Mouse (Mus musculus): ENCODE measurements at regions not wholly inside any gene's neighbourhood (a gene's known extent, or its start where the extent isn't known, plus 50 kb on each side); places are given as distances from the start of the nearest gene placed in this dataset.
"Not testable (repeated sequence)": the region's sequence is repeated elsewhere in the genome, so short reads cannot be mapped to it uniquely, and the experiment has no call there.

GRCm38 (mm10) chr3:6886200-6887052 is 266.2 kb upstream of the 1700008P02Rik start:
- no peak for DNase-seq (ENCODE audit: low read depth, low spot score)

GRCm38 (mm10) chr3:6883401-6883800 is 263.2 kb upstream of the 1700008P02Rik start:
- no peak for DNase-seq (ENCODE audit: low read depth, low spot score)

DNA sequence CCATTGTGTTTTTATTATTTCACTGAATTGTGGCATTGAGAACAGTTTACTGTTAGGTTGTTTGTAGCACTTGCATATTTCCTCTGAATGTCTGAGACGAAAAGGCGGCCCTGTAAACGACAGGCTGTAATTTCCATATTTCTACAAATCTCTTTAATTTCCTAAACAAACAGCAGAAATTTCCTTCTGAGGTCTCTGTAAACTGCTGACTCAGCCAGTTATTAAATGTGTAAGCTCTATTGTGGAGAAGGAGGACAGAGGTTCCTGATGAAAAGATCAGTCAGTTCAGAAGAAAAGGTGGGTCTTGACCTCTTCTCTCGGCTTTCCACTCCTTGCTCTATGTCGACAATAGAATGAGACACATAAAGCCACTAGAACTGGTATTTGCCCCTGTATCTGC is 256.0 kb upstream of the 1700008P02Rik start:
- DNase-seq (ENCODE audit: low read depth, low spot score) = no peak

- no peak for DNase-seq (ENCODE audit: low read depth, low spot score)
These were observed 251.9 kb upstream of the 1700008P02Rik start for GRCm38 (mm10) chr3:6872170-6872569.

- DNase-seq (ENCODE audit: low read depth, low spot score) = no peak
These were observed 251.5 kb upstream of the 1700008P02Rik start for GRCm38 (mm10) chr3:6871752-6872151.

DNA sequence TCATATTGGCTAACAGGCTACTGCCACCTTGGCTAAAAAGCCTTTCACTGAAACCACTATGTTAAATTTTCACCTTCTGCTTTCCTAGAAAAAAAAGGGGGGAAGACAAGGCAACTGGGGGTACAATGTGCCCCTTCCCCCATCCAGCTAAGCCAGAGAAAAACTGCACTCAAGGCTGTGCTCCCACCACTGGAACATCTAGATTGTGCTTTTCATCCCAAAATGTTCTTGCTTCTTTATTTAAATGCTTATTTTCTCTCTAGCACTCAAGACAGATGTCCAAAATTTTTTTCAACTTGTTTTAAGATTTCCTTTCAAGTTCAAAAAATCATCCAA is 245.9 kb upstream of the 1700008P02Rik start:
- no peak for DNase-seq (ENCODE audit: low read depth, low spot score)

DNA sequence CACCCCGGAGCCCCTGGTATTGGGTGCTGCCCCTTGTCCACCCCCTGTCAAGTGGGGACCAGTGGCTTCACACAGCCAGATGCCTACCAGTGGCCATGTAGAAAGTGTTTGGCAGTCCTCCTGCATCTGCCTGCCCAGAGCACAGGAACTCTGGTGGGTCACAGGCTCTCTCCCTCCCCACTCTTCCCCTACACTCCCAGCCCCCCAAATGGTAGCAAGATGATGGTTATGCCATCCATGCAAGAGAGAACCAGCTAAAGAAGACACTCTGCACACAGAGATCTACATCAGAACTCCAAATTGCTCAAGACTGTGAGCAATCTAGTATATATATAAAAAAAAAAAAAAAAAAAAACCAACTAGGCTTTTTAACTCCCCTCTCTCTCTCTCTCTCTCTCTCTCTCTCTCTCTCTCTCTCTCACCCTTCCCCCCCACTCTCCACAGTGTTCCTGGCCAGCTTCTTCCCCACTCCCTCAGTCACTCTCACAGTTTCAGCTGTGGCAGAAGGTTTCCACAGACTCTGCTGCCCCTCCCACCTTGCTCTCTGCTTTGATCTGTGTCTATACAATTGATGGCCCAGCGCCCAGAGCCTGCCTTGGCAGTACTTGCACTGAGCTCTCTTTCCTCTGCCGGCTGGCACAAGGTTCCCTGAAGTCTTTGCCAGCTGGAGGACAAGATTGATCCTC is 245.4 kb upstream of the 1700008P02Rik start:
- DNase-seq (ENCODE audit: low read depth, low spot score) = no peak

GRCm38 (mm10) chr3:6859866-6860180 is 239.6 kb upstream of the 1700008P02Rik start:
- DNase-seq (ENCODE audit: low read depth, low spot score) = no peak

- peak; percentile 61 for DNase-seq (ENCODE audit: low read depth, low spot score)
These were observed 239.0 kb upstream of the 1700008P02Rik start for GRCm38 (mm10) chr3:6858982-6859865.

DNA sequence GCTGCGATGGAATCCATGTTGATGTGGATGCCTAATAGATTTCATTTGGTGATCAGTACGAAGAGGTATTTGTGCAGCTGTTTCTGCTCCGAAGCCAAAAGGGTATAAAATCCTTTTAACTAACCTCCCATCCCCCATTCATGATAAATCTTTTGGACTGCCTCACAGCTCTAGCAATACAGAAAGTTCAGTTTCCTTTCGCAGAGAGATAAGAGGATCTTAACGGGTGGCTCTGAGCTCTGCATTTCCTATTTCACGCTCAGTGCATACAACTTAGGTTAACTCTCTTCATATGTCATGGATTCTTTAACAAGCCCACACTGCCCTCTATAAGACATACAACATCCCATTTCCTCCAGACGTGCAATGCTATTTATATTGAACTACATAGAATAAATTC is 199.1 kb upstream of the 1700008P02Rik start:
- peak; percentile 43 for DNase-seq (ENCODE audit: low read depth, low spot score)

DNA sequence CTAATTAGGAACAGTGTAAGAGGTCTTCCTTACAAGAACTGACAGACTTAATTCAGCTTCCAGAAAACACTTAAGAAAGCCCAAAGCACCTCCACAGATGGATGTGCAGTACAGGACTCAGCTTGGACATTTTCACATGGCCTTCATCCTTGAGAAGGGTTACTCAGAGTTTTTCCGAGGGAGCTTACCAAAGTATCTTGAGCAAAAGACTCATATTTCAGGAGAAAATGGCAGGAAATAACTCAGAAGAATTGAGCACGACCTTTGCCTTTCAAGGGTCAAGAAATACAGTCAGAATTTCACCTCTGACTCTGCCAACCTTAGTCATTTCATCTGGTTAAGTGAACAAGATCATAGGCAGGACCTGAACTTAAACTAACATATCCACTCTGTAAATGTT is 192.1 kb upstream of the 1700008P02Rik start:
- DNase-seq (ENCODE audit: low read depth, low spot score) = peak; percentile 37

DNA sequence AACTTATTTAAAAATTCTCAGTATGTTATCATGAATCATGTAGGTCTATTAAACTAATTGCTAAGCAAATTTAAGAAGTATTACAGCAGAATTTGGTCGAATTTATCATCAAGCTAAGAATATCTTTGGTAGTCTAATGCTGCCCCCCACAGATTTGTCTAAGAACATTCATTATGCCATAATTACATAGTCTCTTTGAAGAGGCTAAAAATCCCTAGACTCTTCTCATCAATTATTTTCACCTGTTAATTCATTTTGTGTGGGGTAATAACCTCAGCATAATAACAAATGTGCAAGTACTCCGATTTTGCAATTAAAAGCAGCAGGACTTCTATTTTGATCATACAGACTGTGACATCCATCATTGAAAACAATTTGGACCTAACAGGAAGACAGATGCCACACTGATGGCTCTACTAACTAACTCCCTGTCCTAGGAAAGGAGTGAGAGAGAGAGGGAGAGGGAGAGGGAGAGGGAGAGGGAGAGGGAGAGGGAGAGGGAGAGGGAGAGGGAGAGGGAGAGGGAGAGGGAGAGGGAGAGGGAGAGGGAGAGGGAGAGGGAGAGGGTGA is 189.2 kb upstream of the 1700008P02Rik start:
- DNase-seq (ENCODE audit: low read depth, low spot score) = no peak

GRCm38 (mm10) chr3:6800092-6800716 is 180.0 kb upstream of the 1700008P02Rik start:
- not testable (repeated sequence) for DNase-seq (ENCODE audit: low read depth, low spot score)

DNA sequence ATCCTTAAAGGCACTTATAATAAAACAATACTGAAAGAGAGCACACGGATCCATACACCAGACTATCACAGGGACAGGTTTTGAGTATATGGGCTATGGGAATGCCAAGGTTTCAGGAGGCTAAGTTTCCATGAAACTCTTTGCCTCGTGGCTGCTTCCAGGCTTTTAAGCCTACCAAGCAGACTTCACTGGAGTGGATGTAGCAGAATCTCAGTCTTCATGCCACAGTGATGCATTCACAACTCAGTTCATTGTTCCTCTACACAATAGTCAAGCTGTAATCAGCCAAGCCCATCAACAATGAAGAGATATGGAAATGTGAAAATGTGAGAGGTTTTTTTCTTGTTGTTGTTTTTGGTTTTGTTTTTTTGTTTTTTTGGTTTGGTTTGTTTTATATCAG is 148.3 kb upstream of the 1700008P02Rik start:
- DNase-seq (ENCODE audit: low read depth, low spot score) = no peak

DNA sequence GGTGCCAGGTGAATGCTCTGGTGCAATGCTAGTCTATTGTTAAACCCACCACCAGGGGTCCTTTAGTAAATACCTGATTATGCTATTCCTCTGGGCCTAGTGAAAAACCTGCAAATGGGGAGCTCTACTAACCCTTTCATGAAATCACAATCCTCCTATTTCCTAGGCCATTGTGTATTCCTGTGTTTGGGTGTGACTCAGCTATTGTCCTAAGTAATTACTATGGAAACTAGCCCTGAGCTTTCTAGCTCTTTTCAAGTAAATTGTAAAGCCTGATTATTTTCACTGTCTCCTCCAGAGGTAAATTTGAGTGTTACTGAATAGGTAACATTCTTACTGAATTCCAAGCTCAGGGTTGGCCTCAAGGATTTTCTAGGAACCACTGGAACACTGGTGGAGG is 147.8 kb upstream of the 1700008P02Rik start:
- DNase-seq (ENCODE audit: low read depth, low spot score) = not testable (repeated sequence)

- no peak for DNase-seq (ENCODE audit: low read depth, low spot score)
These were observed 138.9 kb upstream of the 1700008P02Rik start for GRCm38 (mm10) chr3:6759172-6759571.

GRCm38 (mm10) chr3:6757562-6757961 is 137.3 kb upstream of the 1700008P02Rik start:
- no peak for DNase-seq (ENCODE audit: low read depth, low spot score)

DNA sequence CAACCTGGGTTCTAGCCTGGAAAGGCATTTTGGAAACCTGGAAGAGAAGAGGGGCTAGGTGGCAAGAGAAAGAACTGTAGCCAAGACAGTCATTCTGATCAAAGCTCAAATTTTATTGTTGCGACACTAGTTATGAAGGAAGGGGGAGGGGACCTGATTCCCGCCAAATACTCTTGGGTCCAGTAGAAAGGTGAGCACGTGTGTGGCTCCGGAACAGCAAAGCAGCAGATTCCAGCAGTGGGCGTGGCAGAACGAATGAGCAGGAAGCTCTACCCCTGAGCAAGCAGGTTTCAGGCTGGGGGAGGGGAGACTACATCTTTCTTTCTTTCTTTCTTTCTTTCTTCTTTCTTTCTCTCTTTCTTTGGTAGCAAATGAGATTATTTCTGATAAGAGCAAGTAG is 130.5 kb upstream of the 1700008P02Rik start:
- not testable (repeated sequence) for DNase-seq (ENCODE audit: low read depth, low spot score)

DNA sequence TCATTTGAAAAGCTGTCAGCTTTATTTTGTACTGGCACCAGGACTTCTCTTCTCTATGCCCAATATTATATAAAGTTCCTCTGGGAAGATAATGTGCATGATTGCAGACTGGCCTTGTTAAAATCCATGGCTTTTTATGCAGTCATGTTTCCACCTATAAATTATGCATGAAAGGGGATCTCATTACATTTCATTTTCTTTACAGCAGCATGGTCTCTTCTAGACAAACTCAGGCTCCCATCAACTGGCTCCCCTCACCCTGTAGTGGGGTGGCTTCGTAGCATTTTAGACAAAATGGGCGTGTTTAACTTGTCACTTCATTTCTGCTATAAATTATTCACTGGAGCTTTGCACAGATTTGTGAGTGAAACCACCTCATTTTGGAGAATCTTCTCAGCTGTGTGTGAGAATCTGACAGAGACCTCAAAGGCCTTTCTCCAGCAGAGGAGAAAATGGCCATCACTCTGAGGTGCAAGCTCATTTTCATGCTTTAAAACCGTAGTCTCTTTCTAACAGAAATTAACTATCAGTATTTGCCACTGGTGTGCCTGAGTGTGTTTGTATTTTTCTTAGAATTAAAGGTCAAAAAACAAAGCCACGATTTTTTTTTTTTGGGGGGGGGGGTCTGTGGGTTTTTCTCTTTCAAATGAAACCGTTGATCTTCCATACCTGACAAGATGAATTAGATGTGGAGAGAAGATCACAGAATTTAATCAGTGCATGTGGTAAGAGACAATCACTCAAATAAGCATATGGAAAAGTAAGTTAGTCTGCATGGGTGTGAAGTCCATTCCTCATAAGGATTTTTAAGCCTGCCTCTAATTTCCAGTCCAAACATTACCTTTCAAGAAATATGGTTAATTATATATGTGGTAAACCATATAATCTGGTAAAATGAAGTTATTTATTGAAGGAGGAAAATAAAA is 111.4 kb upstream of the 1700008P02Rik start:
- DNase-seq (ENCODE audit: low read depth, low spot score) = peak; percentile 19

DNA sequence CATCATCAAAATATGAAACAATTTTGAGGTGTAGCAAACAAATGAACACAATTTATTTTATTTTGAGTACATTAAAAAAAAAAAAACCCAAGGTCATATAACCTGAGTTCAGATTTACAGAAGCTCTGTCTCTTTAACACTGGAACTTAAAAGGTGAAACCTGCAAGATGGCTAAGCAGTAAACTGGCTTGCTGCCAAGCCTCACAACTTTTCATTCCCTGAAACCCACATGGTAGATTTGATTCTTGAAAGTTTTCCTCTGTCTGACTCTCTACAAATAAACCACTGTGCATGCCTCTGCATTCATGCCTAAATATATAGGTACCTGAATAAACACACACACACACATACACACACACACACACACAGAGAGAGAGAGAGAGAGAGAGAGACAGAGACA is 109.8 kb upstream of the 1700008P02Rik start:
- peak; percentile 11 for DNase-seq (ENCODE audit: low read depth, low spot score)
